Mouse (Mus musculus): ENCODE measurements around the gene Xrcc3. TPM values are rescaled to one million over a fixed set of nuclear protein-coding genes. Genes with fewer than 3 reads are reported as not detected.

Xrcc3 gene
- polyA plus RNA-seq, 1 experiment: 2.2 TPM

GRCm38 (mm10) chr12:111803538-111803937 lies 10.1 kb downstream of the Xrcc3 start:
- Histone ChIP-seq H3K36me3 (replicated peaks; ENCODE audit: low read length) (peaks cover 96% of the 10 kb centered on the region), H3K27me3 (replicated peaks) (no peaks in the 10 kb centered on the region), H3K4me1 (peaks cover 11% of the 10 kb centered on the region), H3K4me3 (replicated peaks) (no peak overlapping the region), H3K9me3 (no peaks in the 10 kb centered on the region)
- TF ChIP-seq GATA1 (IDR thresholded peaks at IDR 0.05; ENCODE audit: borderline replicate concordance, low read length) (no peak), FLI1 (IDR thresholded peaks at IDR 0.05; ENCODE audit: low read length) (no peak)

GRCm38 (mm10) chr12:111800459-111801183 lies 13.1 kb downstream of the Xrcc3 start:
- Histone ChIP-seq H3K4me3 (replicated peaks) (no peak overlapping the region), H3K27me3 (replicated peaks) (no peaks in the 10 kb centered on the region), H3K4me1 (no peaks in the 10 kb centered on the region; the same call in 1 of the 2 replicates), H3K9me3 (no peaks in the 10 kb centered on the region), H3K36me3 (replicated peaks; ENCODE audit: low read length) (peaks cover 97% of the 10 kb centered on the region)
- no peak for TF ChIP-seq GATA1 (IDR thresholded peaks at IDR 0.05; ENCODE audit: borderline replicate concordance, low read length)
- TF ChIP-seq FLI1 (IDR thresholded peaks at IDR 0.05; ENCODE audit: low read length): no peak

GRCm38 (mm10) chr12:111798493-111798892 lies 15.2 kb downstream of the Xrcc3 start:
- no peak overlapping the region for H3K4me3 ChIP-seq (replicated peaks)
- H3K36me3 ChIP-seq (replicated peaks; ENCODE audit: low read length): peaks cover 97% of the 10 kb centered on the region
- no peaks in the 10 kb centered on the region for H3K27me3 ChIP-seq (replicated peaks)
- no peak for TF ChIP-seq GATA1 (IDR thresholded peaks at IDR 0.05; ENCODE audit: borderline replicate concordance, low read length)
- TF ChIP-seq FLI1 (IDR thresholded peaks at IDR 0.05; ENCODE audit: low read length): no peak
- H3K4me1 ChIP-seq: no peaks in the 10 kb centered on the region
- H3K9me3 ChIP-seq: no peaks in the 10 kb centered on the region

GRCm38 (mm10) chr12:111797251-111797650 lies 16.4 kb downstream of the Xrcc3 start:
- Histone ChIP-seq H3K4me3 (replicated peaks) (no peak overlapping the region), H3K4me1 (no peaks in the 10 kb centered on the region), H3K27me3 (replicated peaks) (no peaks in the 10 kb centered on the region), H3K9me3 (no peaks in the 10 kb centered on the region), H3K36me3 (replicated peaks; ENCODE audit: low read length) (peaks cover 97% of the 10 kb centered on the region)
- TF ChIP-seq GATA1 (IDR thresholded peaks at IDR 0.05; ENCODE audit: borderline replicate concordance, low read length) (no peak), FLI1 (IDR thresholded peaks at IDR 0.05; ENCODE audit: low read length) (no peak)

GRCm38 (mm10) chr12:111795180-111795895 lies 18.3 kb downstream of the Xrcc3 start:
- no peaks in the 10 kb centered on the region for H3K9me3 ChIP-seq
- TF ChIP-seq GATA1 (IDR thresholded peaks at IDR 0.05; ENCODE audit: borderline replicate concordance, low read length) (no peak), FLI1 (IDR thresholded peaks at IDR 0.05; ENCODE audit: low read length) (no peak)
- H3K4me1 ChIP-seq: peaks cover 1% of the 10 kb centered on the region; the same call in 1 of the 2 replicates
- H3K27me3 ChIP-seq (replicated peaks): no peaks in the 10 kb centered on the region
- peaks cover 97% of the 10 kb centered on the region for H3K36me3 ChIP-seq (replicated peaks; ENCODE audit: low read length)
- H3K4me3 ChIP-seq (replicated peaks): no peak overlapping the region

- no peaks in the 10 kb centered on the region for H3K9me3 ChIP-seq
- no peaks in the 10 kb centered on the region for H3K27me3 ChIP-seq (replicated peaks)
- no peak overlapping the region for H3K4me3 ChIP-seq (replicated peaks)
- no peak for TF ChIP-seq GATA1 (IDR thresholded peaks at IDR 0.05; ENCODE audit: borderline replicate concordance, low read length)
- TF ChIP-seq FLI1 (IDR thresholded peaks at IDR 0.05; ENCODE audit: low read length): no peak
- H3K4me1 ChIP-seq: peaks cover 8% of the 10 kb centered on the region; the same call in 1 of the 2 replicates
- H3K36me3 ChIP-seq (replicated peaks; ENCODE audit: low read length): peaks cover 98% of the 10 kb centered on the region
Measured at GRCm38 (mm10) chr12:111794526-111795179, 19.0 kb downstream of the Xrcc3 start.

- Histone ChIP-seq H3K4me1 (peaks cover 14% of the 10 kb centered on the region; the same call in 1 of the 2 replicates), H3K4me3 (replicated peaks) (no peak overlapping the region), H3K9me3 (no peaks in the 10 kb centered on the region), H3K27me3 (replicated peaks) (no peaks in the 10 kb centered on the region), H3K36me3 (replicated peaks; ENCODE audit: low read length) (peaks cover 99% of the 10 kb centered on the region)
- TF ChIP-seq FLI1 (IDR thresholded peaks at IDR 0.05; ENCODE audit: low read length): no peak
- TF ChIP-seq GATA1 (IDR thresholded peaks at IDR 0.05; ENCODE audit: borderline replicate concordance, low read length): no peak
Measured at GRCm38 (mm10) chr12:111794102-111794501, 19.6 kb downstream of the Xrcc3 start.

GRCm38 (mm10) chr12:111791474-111792104 lies 22.1 kb downstream of the Xrcc3 start:
- H3K27me3 ChIP-seq (replicated peaks): no peaks in the 10 kb centered on the region
- H3K4me1 ChIP-seq: peaks cover 23% of the 10 kb centered on the region; the same call in 1 of the 2 replicates
- H3K9me3 ChIP-seq: no peaks in the 10 kb centered on the region
- TF ChIP-seq GATA1 (IDR thresholded peaks at IDR 0.05; ENCODE audit: borderline replicate concordance, low read length) (no peak), FLI1 (IDR thresholded peaks at IDR 0.05; ENCODE audit: low read length) (no peak)
- H3K4me3 ChIP-seq (replicated peaks): peak overlapping the region; percentile 3
- H3K36me3 ChIP-seq (replicated peaks; ENCODE audit: low read length): peaks cover 100% of the 10 kb centered on the region

- Histone ChIP-seq H3K4me1 (peaks cover 23% of the 10 kb centered on the region; the same call in 1 of the 2 replicates), H3K9me3 (no peaks in the 10 kb centered on the region), H3K27me3 (replicated peaks) (no peaks in the 10 kb centered on the region), H3K36me3 (replicated peaks; ENCODE audit: low read length) (peaks cover 100% of the 10 kb centered on the region), H3K4me3 (replicated peaks) (no peak overlapping the region)
- no peak for TF ChIP-seq GATA1 (IDR thresholded peaks at IDR 0.05; ENCODE audit: borderline replicate concordance, low read length)
- no peak for TF ChIP-seq FLI1 (IDR thresholded peaks at IDR 0.05; ENCODE audit: low read length)
Measured at GRCm38 (mm10) chr12:111790631-111791030, 23.0 kb downstream of the Xrcc3 start.

Data from megakaryocyte, embryonic 14.5 days (primary cell).